8 mouse cellular contexts compared by ENCODE assay signal in the genomic region with DNA sequence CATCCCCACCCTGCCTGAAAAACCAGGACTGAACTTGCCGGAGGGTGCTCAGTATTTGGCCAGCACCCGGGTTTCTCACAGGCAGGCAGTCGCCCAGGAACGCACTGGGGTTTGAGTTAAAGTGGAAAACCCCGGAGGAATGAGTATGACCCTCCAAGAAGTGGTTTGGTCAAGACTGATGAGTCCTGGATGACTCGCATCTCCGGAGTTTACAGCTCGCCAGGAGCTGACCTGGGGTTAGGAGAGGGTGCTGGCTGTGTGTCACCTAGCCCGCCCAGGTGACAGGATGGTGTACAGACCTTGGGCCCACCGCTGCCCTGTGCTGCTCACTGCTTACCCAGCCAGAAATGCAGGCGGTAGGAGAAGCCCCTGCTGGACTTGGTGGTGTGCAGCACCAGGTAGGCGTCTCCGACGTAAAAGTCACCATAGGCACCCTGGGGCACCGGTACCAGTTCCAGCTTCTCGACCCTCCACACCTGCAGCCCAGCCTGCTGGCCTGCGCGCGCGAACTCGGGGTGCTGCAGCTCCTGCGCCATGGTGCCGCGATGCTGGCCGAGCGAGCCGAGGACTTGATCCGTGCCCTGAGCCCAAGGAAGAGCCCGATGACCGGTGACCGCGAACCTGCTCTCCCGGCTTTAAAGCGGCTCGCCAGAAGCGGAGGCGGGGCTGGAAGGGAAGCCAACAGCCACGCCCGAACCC. TPM values are rescaled to one million over a fixed set of nuclear protein-coding genes. Genes with fewer than 3 reads are reported as not detected.
DNase-seq lines count a peak whose midpoint lies in the region; ATAC-seq and TF ChIP-seq lines count a peak whose summit lies in the region.

TSS of gene Scin (minus strand) at position 656 of the 699 bp plus-strand sequence.

- peak within 1 kb of the TSS; percentile 65 for H3K9ac ChIP-seq in heart, embryonic 14.5 days (ENCODE audit: low read length)
- H3K9ac ChIP-seq in kidney, embryonic 16.5 days (replicated peaks; ENCODE audit: low read length), result peak within 1 kb of the TSS; percentile 50
- no peak within 1 kb of the TSS for H3K9ac ChIP-seq in stomach, postnatal 0 days (ENCODE audit: low read length)

- ATAC-seq in heart, embryonic 14.5 days (ENCODE audit: insufficient number of reproducible peaks, insufficient read depth, low FRiP score, low read depth), result no peak
- peak; percentile 83 for ATAC-seq in kidney, embryonic 16.5 days (ENCODE audit: low FRiP score, low TSS enrichment)
- ATAC-seq in stomach, postnatal 0 days (ENCODE audit: low FRiP score, low TSS enrichment), result no peak

- intact Hi-C loops in left cerebral cortex, postnatal 4 days (cut with DNase I), result no loop called here
- intact Hi-C loops in left cerebral cortex, postnatal 14 days (cut with DNase I), result no loop called here

- H3K9me3 ChIP-seq in heart, embryonic 14.5 days (ENCODE audit: control insufficient read depth, low read length), result peaks cover 4% of the 10 kb centered on the region; the same call in 1 of the 2 replicates
- H3K9me3 ChIP-seq in kidney, embryonic 16.5 days (ENCODE audit: low read length), result no peaks in the 10 kb centered on the region
- H3K9me3 ChIP-seq in stomach, postnatal 0 days (ENCODE audit: control insufficient read depth, low read length), result no peaks in the 10 kb centered on the region

- H3K4me3 ChIP-seq in brown adipose tissue, adult 24 weeks (ENCODE audit: insufficient read depth, low read depth, low read length), result peak within 1 kb of the TSS; percentile 39
- H3K4me3 ChIP-seq in heart, embryonic 14.5 days (ENCODE audit: control insufficient read depth in 1 of 2, insufficient read depth in 1 of 2, low read depth in 1 of 2, low read length in 2 of 2), result peak within 1 kb of the TSS; percentile 48 to 54
- peak within 1 kb of the TSS; percentile 48 for H3K4me3 ChIP-seq in kidney, embryonic 16.5 days (ENCODE audit: low read length)
- H3K4me3 ChIP-seq in stomach, postnatal 0 days (ENCODE audit: low read depth, low read length), result peak within 1 kb of the TSS; percentile 40

- under 1% methylated on average over 39 of the region's 39 CpGs for WGBS in heart, embryonic 14.5 days
- under 1% methylated on average over 39 of the region's 39 CpGs for WGBS in kidney, embryonic 16.5 days
- 2% methylated on average over 39 of the region's 39 CpGs for WGBS in stomach, postnatal 0 days

- H3K4me1 ChIP-seq in brown adipose tissue, adult 24 weeks (ENCODE audit: control insufficient read depth, insufficient read depth, insufficient read length, low read length), result no peaks in the 10 kb centered on the region
- H3K4me1 ChIP-seq in heart, embryonic 14.5 days (ENCODE audit: control insufficient read depth in 2 of 2, insufficient read depth in 2 of 2, low read length in 2 of 2), result peaks cover 3 to 6% of the 10 kb centered on the region in 2 experiments; a peak in 3 of 4 replicates
- H3K4me1 ChIP-seq in kidney, embryonic 16.5 days (ENCODE audit: insufficient read depth, low read length), result 0 out of 2 replicates have a peak, but pooled peaks cover 3% of the 10 kb centered on the region
- H3K4me1 ChIP-seq in stomach, postnatal 0 days (replicated peaks; ENCODE audit: control insufficient read depth, insufficient read depth), result peaks cover 7% of the 10 kb centered on the region

- DNase-seq in left cerebral cortex, postnatal 4 days, result peak; percentile 11
- DNase-seq in left cerebral cortex, postnatal 14 days (ENCODE audit: low spot score in 2 of 2), result no peak
- DNase-seq in lung, postnatal 36 days, result peak; percentile 5
- DNase-seq in stomach, postnatal 0 days (ENCODE audit: low spot score), result peak; percentile 31
- DNase-seq in left cerebral cortex, adult 18-20 months (ENCODE audit: low spot score in 2 of 2), result no peak

- H3K27ac ChIP-seq in brown adipose tissue, adult 24 weeks (replicated peaks; ENCODE audit: low read depth, low read length), result no peak within 1 kb of the TSS
- no peak within 1 kb of the TSS for H3K27ac ChIP-seq in heart, embryonic 14.5 days (replicated peaks in 1 of 2; ENCODE audit: control insufficient read depth in 1 of 2, insufficient read depth in 1 of 2, low read depth in 2 of 2, low read length in 2 of 2)
- no peak within 1 kb of the TSS for H3K27ac ChIP-seq in kidney, embryonic 16.5 days (ENCODE audit: low read length)
- no peak within 1 kb of the TSS for H3K27ac ChIP-seq in stomach, postnatal 0 days (replicated peaks)

- H3K36me3 ChIP-seq in heart, embryonic 14.5 days (ENCODE audit: control insufficient read depth, insufficient read depth, low read length), result no peaks in the 10 kb centered on the region
- no peaks in the 10 kb centered on the region for H3K36me3 ChIP-seq in kidney, embryonic 16.5 days (ENCODE audit: insufficient read depth, low read length)
- no peaks in the 10 kb centered on the region for H3K36me3 ChIP-seq in stomach, postnatal 0 days (ENCODE audit: control insufficient read depth, insufficient read depth, low read length)

- peaks cover 19% of the 10 kb centered on the region for H3K27me3 ChIP-seq in heart, embryonic 14.5 days (ENCODE audit: control insufficient read depth, insufficient read depth, low read length)
- peaks cover 13% of the 10 kb centered on the region for H3K27me3 ChIP-seq in kidney, embryonic 16.5 days (ENCODE audit: insufficient read depth, low read length)
- no peaks in the 10 kb centered on the region for H3K27me3 ChIP-seq in stomach, postnatal 0 days (ENCODE audit: control insufficient read depth, insufficient read depth, low read length)

- no peak for TF ChIP-seq CTCF in stomach, postnatal 0 days (IDR thresholded peaks at IDR 0.05; ENCODE audit: low read depth)

- peak within 1 kb of the TSS; percentile 96 for H3K4me2 ChIP-seq in heart, embryonic 14.5 days (ENCODE audit: low read length)
- peak within 1 kb of the TSS; percentile 60 for H3K4me2 ChIP-seq in kidney, embryonic 16.5 days (replicated peaks; ENCODE audit: low read depth, low read length)
- H3K4me2 ChIP-seq in stomach, postnatal 0 days (replicated peaks; ENCODE audit: low read depth), result peak within 1 kb of the TSS; percentile 65

- TF ChIP-seq EP300 in stomach, postnatal 0 days (optimal IDR thresholded peaks at IDR 0.05), result no peak

RNA-seq across cellular contexts. Expression of gene Scin, which starts in this region (rescaled TPM):
- under 1 TPM in 1 of 2 experiments, not detected in 1; 0.12 TPM for total RNA-seq in left cerebral cortex, postnatal 4 days (2021)
- under 1 TPM in 1 of 2 experiments, not detected in 1; 0.18 TPM for total RNA-seq in left cerebral cortex, postnatal 14 days (2021)
- polyA plus RNA-seq in brown adipose tissue, adult 24 weeks (2012; ENCODE audit: insufficient read depth, insufficient read length, missing spikeins), result 0.48 TPM in 1 of 2 replicates, not detected in the other
- 4.4 and 6.3 TPM in 2 replicates for polyA plus RNA-seq in heart, embryonic 14.5 days (2014; fragmentation: Nextera tagmentation; extraction: Ambion mirVana)
- polyA plus RNA-seq in kidney, embryonic 16.5 days (2015; fragmentation: Nextera tagmentation; extraction: Ambion mirVana), result 25.1 and 26.3 TPM in 2 replicates
- 0.24 and 0.27 TPM in 2 replicates for polyA plus RNA-seq in stomach, postnatal 0 days (2015; fragmentation: Nextera tagmentation; extraction: Ambion mirVana)
- under 1 TPM in 1 of 2 experiments, not detected in 1; 0.14 TPM for total RNA-seq in left cerebral cortex, adult 18-20 months (2021)

Comparison
In these comparisons a context has a peak if more than half of its experiments do, and no peak if none do; other contexts are left out.
1. Peak in DNase-seq in left cerebral cortex, postnatal 4 days; RNA of the gene not detected or under 1 TPM.
2. Peak in DNase-seq, H3K4me3 ChIP-seq and H3K4me2 ChIP-seq in stomach, postnatal 0 days; RNA of the gene not detected or under 1 TPM.